Mouse (Mus musculus) 3134 (cell line): ENCODE measurements around the gene Abce1.
"Not testable (repeated sequence)": the region's sequence is repeated elsewhere in the genome, so short reads cannot be mapped to it uniquely, and the experiment has no call there.

Experiments
- DNase-seq: peaks from one replicate; pipeline ENCODE4 v3.0.0-alpha.2; 2011; ENCODE audit warnings: low spot score; ENCODE audit not compliant: insufficient read length; ENCODE audit errors: extremely low read depth

The Abce1 gene

DNA sequence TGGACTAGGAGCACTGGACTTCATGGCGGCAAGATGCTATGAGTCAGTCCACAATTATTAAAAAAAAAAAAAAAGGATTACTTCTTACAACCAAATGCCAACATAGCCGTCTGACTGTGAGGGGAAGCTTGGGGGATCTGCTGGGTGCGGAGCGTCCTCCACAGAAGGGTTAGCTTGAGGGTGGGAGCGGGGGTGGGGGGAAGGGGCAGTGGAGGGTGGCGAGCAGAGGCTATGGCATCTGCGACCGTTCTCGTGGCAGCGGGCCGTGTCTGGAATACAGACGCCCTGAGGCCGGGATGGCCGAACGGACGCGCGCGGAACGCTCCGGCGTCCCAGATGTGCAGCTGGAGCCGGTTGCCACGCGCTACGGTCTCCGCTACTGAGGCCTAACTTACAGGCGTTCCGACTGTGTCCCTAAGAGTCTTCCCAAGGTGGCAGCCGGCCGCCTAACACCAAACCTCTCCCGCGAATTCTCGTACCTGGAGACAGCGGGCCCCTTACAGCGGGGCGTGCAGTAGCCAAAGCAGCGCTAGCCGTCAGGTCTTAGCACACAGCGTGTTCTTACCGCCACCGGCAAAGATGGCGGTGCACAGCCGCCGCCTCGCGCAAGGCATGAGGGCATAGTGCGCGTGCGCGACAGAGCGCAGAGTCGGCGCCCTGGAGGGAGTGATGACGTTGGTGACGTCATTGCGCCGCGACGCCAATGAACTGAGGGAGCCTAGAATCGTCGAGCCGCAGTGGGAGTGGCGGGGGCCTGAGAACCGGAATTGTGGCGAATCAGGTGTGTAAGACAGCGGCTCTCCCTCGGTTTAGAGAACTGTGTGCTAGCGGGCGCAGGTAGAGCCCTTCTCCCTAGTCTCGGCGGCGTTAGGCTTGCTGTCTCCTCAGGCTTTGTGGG lies at the start of gene Abce1, which contains the start of gene Anapc10:
Gene Abce1 (minus strand): TSS at position 677 of the 898 bp plus-strand sequence.
Gene Anapc10 (plus strand): TSS at position 757 of the 898 bp plus-strand sequence.
- peak; percentile 96 for DNase-seq

DNA sequence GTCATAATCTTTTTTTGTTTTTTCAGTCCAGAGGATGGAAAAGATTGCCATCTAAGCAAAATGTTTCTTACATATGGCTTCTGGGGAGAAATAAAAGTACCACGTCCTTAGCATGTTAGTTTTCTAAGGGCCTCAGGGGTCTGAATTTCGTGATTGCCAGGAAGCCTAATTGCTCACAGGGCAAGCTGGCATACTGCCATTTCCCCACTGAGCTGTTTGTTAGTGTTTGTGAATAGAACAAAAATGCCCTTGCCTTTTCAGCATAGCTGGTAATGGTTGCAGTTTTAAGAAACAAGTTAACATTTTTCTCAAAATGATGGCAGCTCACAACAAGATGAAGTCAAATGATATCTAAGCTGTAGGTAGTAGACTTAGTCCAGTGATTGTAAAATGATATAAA lies 38.8 kb upstream of the Abce1 start:
- no peak for DNase-seq

DNA sequence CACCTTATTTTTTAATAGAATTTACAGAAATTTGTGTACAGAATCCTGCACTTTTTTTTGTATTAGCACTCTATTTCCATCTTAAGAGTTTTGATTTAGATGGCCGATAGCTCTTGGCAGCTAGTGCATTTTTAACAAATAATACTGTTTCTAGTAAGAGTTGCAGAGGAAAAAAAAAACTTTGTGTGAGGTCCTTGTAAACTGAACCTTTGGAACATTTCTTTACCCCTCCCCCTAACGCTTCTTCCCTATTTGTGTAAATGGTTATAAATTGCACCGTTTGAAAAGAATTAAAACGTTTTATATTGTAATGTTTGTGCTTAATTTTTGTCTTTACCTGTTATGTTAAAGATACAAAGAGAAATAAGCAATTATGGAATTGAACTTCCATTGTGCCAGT lies 37.1 kb upstream of the Abce1 start:
- DNase-seq: no peak

DNA sequence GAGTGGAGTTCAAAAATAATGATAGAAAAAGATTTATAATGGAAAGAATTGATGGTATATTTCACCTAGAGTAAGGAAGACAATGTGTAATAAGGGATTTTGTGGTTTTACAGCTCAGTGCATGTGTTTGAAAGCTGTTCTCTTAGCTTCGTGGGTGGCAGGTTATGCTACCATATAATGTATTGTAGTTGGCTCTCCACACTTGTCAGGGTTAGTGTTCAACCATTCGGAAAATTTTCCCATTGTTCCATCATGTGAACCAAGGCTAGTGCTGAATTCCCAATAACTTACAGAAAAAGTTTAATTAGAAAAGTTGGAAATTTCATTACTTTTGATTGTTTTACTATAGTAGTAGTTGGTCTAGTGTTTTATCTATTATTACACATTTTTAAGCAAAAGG lies 36.6 kb upstream of the Abce1 start:
- no peak for DNase-seq

DNA sequence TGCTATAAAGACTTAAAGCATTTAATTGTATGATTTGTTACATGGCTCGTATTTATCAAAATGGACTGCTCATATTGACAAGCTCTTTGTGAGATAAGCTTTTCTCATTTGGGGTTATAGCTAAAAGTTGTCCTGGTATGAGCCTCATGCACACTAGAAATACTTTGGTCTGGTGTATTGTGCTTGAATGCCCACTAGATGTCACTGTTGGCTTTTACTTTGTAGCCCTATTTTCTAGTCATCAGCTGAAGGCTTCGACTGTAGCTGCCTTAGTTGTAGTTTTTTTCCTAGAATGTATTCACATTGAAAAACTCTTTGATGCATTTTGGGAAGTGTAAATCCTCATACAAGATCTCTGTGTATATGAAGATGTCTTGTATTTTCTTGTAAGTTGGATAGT lies 22.8 kb upstream of the Abce1 start:
- DNase-seq: peak; percentile 10

DNA sequence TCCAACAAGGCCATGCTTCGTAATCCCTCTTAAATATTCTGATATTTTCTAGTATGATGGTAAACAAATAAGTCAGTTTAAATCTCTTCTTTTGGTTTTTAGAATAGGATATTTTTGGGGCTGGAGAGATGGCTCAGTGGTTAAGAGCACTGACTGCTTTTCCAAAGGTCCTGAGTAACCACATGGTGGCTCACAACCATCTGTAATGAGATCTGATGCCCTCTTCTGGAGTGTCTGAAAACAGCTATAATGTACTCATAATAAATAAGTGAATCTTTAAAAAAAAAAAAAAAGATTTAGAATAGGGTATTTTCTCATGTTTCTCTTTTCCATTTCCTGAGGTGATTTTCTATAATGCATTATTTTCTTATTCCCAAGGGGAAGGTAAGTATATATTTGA lies 16.4 kb upstream of the Abce1 start:
- peak; percentile 7 for DNase-seq

DNA sequence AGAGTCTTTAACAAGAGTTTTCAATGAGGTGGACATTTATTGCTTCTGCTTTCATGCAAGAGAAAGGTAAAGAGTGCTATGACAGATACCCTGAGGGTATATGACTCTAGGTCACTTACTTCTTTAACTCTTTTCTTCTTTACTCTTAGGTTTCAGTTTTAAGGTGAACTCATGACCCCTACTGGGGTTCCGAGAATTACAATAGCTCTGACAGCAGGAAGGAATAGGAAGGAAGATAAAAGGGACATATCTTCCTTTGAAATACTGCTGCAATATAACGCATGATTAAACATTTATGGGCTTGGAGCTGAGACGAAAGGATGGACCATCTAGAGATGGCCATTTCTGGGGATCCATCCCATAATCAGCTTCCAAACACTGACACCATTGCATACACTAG lies 13.0 kb upstream of the Abce1 start:
- no peak for DNase-seq

DNA sequence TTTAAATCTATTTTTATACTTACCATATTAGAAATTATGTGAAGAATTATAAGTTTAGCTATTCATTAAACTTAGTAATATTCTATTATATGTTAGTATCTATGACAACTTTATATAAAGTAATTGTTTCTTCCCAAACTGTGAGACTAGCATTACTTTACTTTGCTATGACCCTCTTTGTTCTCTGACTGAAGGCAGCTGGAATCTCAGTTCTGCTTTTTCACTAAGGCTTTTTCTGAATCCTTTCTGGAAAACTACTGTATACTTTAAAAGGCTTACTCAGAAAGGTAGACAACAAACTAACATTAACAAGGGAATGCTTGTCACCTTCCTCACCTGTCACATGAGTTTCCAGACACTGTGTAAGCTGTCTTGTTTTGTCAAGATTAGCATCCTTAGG lies 11.8 kb upstream of the Abce1 start:
- DNase-seq: no peak

DNA sequence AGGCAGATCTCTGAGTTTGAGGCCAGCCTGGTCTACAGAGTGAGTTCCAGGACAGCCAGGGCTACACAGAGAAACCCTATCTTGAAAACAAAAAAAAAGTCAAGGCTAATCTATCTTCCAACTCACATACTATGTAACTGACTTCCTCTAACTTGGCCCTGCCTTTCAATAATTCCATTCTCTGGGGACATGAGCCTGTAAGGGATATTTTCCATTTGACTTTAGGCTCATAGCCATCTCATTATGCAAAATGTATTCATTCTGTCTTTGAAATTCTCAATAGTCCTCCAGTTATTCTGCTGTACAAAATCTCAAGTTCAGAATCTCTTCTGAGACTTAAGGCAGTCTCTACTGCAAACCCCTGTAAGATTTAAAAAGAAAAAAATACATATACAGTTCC lies 10.0 kb upstream of the Abce1 start:
- DNase-seq: no peak

DNA sequence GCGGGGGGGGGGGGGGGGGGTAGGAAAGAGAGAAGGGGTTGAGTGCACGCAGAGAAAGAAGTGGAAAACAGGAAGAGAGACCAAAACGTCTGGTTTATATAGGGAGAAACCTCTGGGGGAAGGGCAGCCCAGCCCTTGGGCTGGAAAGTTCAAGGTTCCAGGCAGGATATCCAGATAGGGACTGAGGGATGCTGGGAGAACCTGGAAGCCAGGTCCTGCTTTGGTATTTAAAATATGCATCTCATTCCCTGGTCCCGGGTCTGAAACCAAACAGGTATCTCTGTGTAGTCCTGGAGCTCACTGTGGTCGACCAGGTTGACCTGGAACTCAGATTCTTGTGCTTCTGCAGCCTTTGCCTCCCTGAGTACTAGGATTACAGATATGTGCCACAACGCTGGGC lies 1.1 kb upstream of the Abce1 start:
- no peak for DNase-seq

DNA sequence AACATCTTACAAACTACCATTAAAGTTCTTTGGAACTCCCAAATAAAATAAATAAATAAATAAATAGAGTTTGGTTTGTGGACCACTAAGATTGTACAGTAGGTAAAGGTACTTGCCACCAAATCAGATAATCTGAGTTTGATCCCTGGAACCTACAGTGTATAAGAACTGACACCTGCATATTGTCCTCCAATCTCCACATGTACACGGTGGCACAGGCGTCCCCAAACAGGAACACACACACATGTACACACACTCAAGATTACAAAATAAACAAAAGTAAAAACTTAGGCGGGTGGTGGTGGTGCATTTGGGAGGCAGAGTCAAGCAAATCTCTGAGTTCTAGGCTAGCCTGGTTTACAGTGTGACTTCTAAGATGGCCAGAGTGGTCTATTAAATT lies 4.9 kb downstream of the Abce1 start:
- DNase-seq: no peak

DNA sequence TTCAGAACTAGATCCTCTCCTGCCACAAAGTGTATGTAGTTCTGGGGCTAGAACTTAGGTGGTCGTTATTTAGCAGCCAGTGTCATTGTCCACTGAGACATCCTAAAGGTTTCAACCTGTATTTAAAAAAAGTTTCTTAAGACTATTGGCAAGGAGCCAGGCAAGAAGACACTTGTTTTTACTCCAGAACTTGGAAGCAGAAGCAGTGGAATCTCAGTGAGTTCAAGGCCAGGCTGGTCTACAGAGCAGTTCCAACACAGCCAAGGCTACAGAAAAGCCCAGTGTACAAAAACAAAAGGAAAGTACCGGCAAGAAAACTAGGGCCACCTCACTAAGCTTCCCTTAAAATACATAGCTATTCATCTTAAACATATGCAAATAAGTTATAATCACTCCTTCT lies 19.0 kb downstream of the Abce1 start:
- no peak for DNase-seq

DNA sequence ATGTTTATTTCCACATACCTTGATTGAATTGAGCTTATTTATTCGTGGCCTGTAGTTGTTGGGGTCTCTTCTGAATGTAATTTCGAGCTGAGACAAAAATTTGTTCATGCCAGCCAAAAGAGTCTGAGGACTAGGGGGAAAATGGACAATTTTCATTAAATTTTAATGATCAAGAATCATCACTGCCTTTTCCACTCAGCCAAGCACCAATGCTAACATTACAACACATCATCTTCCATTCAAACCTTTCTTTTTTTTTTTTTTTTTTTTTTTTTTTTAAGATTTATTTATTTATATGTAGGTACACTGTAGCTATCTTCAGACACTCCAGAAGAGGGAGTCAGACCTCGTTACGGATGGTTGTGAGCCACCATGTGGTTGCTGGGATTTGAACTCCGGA lies 25.6 kb downstream of the Abce1 start:
- DNase-seq: not testable (repeated sequence)

DNA sequence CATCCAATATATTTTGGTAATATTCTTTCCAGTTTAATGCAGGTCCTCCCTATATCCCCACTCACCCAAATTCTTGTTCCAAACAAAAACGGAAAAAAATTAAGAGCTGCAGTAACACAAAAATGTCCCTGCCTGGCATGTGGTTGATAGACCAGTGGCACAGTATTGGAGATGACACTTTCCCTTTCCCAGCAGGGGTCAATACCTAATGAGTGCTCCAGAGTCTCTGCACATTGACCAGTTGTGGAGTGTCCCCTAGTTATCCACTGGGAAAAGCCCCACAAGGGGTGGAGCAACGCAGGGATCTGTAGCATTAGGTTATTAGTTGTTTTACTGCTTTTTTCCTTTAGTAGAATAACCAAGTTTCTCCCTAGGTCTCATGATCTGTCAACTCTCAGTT lies 30.6 kb downstream of the Abce1 start:
- DNase-seq: no peak

DNA sequence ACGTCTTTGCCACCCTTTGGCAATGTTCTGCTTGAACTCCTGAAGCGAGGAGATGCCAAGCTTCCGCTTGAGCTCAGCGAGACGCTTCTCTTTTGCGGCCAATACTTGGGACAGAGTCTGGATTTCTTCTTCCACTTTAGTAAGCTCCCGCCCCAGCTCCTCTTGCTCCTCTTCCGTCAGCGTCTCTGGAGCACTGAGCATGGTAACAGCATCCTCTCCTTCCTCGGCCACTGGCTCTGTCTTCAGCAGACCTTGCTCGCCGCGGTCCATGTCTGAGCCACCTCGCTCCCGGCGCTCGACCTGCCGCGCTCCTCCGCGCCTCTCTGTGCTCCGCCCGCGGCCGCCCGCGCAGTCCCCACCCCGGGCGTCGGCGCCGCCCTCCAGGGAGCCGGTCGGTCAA lies 31.0 kb downstream of the Abce1 start:
- no peak for DNase-seq

DNA sequence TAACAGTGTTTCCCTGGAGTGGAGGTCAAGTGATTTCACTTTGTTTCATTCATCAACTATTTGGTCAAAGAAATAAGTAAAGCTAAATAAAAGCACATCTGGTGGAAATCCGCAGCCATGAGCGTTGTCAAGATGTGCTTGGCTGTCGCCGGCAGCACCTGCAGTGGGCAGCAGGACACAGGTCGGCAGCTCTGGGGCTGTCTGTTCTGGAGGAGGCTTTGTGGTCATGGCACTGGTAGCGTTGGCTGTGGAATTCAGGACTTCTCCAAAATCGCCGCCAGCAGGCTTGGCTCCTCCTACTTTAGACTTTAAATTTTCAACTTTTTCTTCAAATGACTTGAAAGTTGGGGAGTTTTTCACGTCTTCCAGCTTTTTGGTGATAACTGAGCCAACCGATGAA lies 31.5 kb downstream of the Abce1 start:
- DNase-seq: not testable (repeated sequence)

DNA sequence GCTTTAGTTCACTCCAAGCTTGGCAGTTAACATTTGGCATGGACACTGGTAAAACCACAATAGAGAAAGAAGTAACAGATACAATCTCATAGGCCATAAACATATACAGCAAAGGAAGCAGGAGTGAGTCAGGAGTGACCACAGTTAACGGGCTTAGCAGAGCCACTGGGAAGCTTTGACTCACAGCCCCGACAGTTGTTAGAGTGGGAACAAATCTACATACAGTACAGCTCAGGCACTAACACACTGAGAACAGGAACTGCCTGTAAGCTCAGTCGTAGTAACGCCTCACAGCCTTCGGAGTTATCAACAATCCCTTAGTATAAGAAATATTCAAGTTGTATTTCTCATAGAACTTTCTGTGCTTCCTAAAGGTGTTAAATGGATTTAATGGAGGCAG lies 32.5 kb downstream of the Abce1 start:
- peak; percentile 67 for DNase-seq

DNA sequence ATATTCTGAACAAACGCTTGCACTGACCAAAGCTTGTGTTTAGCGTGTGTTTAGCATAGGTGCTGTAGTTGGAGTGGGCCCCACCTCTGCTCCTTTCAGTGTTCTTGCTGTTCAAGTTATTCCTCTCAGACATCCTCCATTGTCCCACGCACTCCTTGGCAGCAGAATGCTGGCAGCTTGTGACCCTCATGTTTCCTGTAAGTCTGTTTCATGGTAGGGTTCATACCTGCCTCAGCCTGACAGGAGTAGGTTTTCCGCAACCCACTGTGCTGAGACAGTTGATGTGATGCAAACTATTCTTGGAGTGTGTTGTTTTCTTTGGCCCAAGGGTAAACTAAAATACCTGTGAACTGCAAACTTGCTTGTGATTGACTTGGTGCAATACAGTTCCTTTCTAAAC lies 35.1 kb downstream of the Abce1 start:
- DNase-seq: no peak

DNA sequence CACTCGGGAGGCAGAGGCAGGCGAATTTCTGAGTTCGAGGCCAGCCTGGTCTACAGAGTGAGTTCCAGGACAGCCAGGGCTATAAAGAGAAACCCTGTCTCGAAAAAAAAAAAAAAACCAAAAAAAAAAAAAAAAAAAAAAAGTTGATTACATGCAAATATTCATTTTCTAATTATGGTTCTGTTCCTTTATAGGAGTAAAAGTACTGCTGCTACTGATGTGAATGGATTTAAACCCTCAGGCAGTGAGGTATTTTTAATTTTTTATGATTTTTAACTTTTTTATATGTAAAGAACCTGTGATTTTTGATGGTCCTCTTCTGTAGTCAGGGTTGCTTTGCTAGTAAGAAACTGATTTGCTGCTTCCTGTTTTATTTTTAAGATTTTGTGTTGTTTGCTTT lies 52.8 kb downstream of the Abce1 start:
- DNase-seq: not testable (repeated sequence)

DNA sequence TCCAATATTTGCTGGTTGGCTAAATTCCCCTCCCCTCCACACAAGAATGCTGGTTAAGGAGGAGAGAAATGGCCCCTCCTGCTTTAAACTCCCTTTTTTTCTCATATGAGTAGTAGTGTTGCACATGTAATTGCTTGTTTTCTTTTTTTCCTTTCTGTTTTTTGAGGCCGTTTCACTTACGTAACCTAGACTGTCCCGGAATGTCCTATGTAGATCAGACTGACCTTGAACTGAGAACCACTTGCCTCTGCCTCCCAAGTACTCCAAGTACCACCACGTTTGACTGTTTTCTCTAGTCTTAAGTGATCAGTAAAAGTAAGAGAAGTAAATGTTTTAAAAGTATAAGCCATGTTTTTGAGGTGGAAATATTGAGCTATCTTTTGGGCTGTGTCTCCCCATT lies 57.8 kb downstream of the Abce1 start:
- no peak for DNase-seq

DNA sequence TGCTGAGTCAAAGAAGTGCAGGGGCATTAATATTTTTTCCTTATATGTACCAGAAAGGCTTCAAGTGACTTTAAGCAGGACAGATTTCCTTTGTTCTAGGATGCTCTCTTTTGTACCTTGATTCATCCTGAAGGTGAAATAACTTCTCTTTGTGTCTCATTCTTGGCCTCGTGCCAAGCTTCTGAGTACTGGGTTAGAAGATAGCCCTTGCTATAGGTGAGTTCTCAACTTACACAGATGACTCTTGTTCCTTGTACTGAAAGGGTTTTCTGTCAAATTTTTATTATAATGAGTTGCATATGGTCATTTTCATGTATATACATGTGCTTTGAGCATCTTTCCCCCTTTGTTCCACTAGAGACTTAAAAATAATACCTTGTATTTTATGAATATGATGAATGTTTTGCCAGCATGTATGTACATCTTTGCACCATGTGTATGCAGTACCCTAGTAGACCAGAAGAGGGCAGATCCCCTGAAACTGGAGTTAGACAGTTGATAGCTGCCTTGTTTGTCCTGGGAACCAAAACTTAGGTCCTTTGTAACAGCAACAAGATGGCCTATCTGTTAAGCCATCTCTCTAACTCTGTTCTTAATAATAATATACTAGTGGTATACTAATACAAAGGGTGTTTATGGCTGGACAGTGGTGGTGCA lies 61.3 kb downstream of the Abce1 start:
- peak; percentile 10 for DNase-seq

DNA sequence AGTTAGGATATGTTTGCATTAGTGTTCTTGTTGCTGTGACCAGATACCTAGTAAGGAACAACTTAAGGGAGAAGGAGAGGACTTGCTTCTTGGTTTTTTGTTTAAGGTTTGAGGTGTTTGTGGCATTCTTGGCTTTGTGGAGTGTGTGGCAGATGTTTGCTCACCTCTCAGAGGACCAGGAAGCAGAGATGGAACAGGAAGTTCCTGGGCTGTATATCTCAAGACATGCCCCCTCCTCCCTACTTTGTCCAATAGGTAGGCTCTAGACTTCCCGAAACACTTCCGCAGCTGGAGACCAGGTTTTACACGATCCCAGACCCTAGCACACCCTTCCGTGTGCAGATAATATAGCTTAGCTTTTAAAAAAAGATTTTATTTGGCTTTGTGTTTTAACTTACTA lies 62.0 kb downstream of the Abce1 start:
- DNase-seq: no peak
